Mouse (Mus musculus) embryo, embryonic 11 days (tissue): ENCODE measurements around the gene Amy2a4.
"Not testable (repeated sequence)": the region's sequence is repeated elsewhere in the genome, so short reads cannot be mapped to it uniquely, and the experiment has no call there.

Experiments used
- DNase-seq: peaks from one replicate; pipeline ENCODE4 v3.0.0-alpha.2; 2015

The Amy2a4 gene

DNA sequence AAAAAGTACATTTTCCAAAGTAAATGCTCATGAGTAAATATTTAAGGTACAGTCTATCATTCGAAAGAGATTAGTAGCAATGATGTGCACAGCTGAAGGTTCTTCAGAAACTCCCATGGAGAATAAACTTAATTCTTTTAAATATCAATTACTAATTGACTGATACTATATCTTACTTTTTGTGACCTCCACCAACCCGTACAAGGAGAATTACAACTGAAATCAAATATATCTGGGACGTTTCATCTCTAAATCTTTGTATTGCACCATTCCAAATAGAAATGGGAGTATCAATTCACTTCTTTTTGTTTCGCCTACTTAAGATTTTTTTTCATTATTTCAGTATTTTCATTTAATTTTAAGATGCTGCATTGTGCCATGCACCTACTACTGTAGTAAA, at the start of gene Amy2a4:
Amy2a4 (minus strand) TSS at position 101 of the 400 bp plus-strand sequence.
- not testable (repeated sequence) for DNase-seq

DNA sequence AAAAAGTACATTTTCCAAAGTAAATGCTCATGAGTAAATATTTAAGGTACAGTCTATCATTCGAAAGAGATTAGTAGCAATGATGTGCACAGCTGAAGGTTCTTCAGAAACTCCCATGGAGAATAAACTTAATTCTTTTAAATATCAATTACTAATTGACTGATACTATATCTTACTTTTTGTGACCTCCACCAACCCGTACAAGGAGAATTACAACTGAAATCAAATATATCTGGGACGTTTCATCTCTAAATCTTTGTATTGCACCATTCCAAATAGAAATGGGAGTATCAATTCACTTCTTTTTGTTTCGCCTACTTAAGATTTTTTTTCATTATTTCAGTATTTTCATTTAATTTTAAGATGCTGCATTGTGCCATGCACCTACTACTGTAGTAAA, 32.7 kb upstream of the Amy2a4 start, which contains the start of gene Amy2a3:
Amy2a3 (minus strand) TSS at position 101 of the 400 bp plus-strand sequence.
- not testable (repeated sequence) for DNase-seq

DNA sequence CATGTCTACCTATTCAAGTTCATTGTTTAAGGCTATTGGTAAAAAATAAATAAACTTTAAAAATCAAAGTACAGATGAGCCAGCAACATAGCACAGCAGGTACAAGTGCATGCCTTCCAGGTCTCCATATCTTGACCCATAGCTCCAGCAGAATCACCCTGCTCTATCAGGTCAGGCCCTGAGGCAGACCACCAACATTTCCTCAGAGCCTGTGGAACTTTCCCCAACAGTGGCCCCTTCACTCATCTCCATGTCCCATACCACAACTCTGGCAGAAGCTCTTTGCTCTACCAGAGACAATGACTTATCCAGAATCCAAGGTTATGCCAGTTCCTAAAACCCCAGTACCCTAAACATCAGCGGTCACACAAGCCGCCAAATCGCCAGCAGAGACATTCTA, 21.7 kb upstream of the Amy2a4 start:
- DNase-seq: not testable (repeated sequence)

DNA sequence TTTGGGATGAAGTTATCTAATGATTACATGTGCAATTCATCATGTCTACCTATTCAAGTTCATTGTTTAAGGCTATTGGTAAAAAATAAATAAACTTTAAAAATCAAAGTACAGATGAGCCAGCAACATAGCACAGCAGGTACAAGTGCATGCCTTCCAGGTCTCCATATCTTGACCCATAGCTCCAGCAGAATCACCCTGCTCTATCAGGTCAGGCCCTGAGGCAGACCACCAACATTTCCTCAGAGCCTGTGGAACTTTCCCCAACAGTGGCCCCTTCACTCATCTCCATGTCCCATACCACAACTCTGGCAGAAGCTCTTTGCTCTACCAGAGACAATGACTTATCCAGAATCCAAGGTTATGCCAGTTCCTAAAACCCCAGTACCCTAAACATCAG, 11.0 kb downstream of the Amy2a4 start:
- DNase-seq: not testable (repeated sequence)

DNA sequence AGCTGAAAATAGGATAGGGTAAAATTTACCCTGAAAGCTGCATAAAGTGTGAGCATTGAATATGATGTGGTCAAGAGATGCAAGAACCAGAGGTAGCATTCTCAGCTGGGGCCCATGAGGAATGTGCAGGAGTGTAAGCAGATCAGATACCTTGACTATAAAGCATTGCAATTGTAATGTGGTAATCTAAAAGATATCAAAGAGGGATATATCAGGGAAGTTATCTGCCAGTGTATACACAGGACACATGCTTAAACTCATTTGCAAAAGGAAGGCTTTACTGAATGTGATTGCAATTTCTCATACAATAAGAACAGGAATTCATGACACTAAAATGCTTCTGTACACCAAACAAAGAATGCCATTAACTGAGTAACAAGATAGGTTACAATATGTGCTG, 11.7 kb downstream of the Amy2a4 start:
- not testable (repeated sequence) for DNase-seq

DNA sequence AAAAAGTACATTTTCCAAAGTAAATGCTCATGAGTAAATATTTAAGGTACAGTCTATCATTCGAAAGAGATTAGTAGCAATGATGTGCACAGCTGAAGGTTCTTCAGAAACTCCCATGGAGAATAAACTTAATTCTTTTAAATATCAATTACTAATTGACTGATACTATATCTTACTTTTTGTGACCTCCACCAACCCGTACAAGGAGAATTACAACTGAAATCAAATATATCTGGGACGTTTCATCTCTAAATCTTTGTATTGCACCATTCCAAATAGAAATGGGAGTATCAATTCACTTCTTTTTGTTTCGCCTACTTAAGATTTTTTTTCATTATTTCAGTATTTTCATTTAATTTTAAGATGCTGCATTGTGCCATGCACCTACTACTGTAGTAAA, 32.5 kb downstream of the Amy2a4 start, which contains the start of gene Amy2a5:
Amy2a5 (minus strand) TSS at position 101 of the 400 bp plus-strand sequence.
- not testable (repeated sequence) for DNase-seq
